Mouse (Mus musculus): Measurements from ENCODE around the gene Tubgcp6. TPM values are rescaled to one million over a fixed set of nuclear protein-coding genes. Genes with fewer than 3 reads are reported as not detected.

Gene Tubgcp6
- polyA plus RNA-seq (2015; fragmentation: Illumina TruSeq; extraction: RNeasy Lipid Tissue Mini Kit (QIAGEN cat#74804); ENCODE audit: insufficient read depth, low read depth, low replicate concordance), result 4.2 TPM

GRCm38 (mm10) chr15:89122649-89123366 is at the start of gene Tubgcp6:
Gene Tubgcp6, minus strand, starts transcription at chr15:89123112.

DNA sequence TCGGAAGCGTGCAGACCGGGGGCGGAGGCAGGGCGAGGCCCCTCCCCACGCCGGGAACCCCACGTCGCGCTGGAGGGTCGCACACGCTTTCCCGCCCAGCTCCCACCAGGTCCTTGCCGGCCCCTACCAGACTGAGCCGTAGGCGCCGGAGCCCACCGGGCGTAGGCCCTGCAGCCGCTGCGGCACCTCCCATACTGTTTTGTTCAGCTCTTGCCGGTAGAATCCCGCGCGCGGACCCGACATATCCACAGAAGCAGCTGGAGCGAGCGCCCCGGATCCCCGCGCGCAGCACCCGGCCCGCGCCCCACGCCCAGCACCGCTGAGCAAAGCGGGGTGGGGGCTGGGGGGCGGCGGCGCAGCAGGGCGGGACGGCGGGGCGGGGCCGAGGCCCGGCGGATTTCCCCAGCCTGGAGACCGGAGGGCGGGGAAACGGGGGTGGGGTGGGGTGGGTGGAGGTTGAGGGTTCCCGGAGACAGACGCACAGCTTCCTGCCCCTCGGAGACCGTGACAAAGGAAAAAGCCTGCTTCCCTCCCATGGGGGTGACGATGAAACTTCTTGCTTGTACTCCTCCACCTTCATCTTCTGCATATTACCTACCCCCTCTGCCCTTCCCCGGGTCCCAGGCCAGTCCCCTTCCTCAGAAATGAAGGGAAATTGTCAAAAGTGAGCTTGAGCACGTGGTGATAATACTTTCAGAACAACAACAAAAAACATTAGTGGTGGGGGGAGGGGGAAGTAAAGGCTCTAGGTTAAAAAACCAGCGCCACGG is 26.5 kb upstream of the Tubgcp6 start, which contains the start of gene Mapk11:
Gene Mapk11 (minus strand): TSS at position 358 of the 770 bp plus-strand sequence.

DNA sequence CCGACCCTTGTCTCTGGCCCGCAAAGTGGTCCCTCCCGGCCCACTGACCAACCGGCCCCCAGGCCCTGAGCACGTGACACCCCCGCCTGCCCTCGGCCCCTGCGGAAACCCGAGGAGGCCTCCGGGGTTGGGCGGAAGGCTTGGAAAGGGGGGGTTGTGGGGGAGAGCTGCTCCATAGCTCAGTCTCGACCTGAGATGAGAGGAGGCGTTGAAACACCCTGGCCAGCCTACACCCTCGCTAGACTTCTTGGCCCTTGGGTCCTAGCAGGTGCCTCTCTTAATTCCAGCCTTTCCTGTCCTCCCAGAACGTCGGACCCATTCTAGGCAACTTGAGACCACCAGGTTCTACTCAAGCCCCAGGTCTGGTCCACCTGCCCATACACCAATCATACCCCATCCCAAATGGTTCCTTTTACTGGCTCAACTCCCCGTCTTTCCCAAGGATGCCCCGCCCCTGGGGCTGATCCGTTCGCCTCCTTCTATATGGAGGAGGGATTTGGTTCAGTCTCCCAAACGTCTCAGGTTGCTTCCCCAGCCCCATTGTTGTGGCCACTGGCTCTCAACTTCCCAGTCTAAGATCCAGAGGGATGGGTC is 17.8 kb upstream of the Tubgcp6 start, which contains the start of gene Mapk12:
Gene Mapk12 (minus strand): TSS at position 45 of the 594 bp plus-strand sequence.

DNA sequence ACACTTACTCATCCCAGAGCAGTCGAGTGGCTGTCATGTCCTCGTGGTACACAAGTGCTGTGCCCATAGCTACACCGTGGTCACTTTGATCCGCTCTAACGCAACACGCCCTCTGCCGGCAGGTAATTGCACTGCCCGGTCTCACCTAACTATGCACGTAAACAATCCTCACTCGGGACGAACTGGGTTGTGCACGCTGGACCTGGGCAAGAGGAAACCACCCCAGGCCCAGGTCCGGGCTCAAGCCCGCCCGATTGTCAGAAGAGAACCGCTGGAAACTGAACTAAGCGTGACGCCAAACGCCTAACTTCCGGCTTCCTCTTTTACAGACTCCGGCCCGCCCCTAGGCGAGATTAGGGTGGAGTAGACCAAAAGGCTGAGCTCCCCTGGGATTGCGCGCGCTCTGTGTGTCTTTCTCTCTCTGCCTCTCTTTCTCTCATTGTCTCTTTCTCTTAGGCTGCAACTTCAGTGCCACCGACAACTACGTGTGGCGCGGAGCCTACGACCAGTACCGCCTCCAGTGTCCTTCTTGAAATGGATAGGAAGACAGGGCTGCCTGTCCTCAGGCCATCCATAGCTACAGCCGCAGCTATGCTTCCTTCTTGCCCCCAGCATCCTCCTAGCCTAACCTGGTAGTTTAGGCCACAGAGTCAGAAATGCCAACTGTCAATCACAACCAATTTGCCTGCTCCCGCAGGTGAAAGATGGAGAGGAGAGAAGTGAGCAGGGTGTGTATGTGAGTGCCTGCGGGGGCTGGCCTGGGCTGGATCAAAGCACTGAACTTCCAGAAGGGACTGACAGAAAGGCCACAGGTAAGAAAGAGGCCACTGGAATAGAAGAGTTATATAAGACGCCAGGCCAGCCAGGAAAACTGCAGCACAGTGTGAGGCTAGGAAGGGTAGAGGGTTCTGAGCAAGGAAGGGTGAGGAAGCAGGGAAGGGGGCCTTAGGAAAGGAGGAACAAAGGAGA is 5.8 kb upstream of the Tubgcp6 start, which contains the start of gene Hdac10:
Gene Hdac10 (minus strand): TSS at position 319 of the 969 bp plus-strand sequence.

GRCm38 (mm10) chr15:89088607-89089247 is 34.2 kb downstream of the Tubgcp6 start, which contains the start of gene Selenoo:
Gene Selenoo, plus strand, starts transcription at chr15:89089084.

DNA sequence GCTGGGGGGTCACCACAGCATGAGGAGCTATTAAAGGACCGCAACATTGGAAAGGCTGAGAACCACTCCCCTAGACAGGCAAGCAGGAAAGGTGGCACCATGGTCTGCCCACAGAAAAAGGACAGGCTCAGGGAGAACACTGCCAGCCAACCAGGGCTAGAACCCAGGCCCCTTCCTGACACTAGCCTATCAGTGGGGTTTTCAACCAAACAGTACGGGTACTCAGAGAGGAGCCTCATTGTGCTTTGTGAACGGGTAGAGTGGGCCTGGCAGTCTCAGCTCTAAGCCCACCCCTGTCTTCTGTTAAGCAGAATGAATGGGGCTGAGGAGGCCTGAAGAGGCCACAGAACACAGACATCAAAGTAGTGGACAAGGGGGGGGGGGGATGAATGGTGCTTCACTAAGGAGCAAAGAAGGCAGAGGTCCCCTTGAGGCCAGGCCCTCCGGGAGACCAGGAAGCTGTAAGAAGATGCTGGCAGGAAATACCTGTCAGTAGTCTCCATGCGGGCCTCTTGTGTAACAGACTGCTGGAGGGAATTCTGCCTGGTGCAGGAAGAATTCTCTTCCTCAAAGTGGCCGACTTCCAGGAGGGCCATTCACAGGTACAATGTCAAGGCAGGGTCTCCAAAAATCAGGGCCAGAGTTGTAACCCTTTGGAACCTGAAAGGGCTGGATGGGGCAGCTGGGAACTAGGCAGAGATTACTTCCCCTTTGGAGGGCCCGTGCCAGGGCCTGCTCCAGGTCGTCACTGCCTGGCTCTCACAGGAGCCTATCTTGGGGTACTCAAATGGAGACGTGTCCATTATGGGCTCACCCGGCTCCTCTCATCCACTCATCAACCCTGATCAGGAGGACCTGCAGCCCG is 48.1 kb downstream of the Tubgcp6 start, which contains the start of gene Trabd:
Gene Trabd (plus strand): TSS at position 512 of the 865 bp plus-strand sequence.

DNA sequence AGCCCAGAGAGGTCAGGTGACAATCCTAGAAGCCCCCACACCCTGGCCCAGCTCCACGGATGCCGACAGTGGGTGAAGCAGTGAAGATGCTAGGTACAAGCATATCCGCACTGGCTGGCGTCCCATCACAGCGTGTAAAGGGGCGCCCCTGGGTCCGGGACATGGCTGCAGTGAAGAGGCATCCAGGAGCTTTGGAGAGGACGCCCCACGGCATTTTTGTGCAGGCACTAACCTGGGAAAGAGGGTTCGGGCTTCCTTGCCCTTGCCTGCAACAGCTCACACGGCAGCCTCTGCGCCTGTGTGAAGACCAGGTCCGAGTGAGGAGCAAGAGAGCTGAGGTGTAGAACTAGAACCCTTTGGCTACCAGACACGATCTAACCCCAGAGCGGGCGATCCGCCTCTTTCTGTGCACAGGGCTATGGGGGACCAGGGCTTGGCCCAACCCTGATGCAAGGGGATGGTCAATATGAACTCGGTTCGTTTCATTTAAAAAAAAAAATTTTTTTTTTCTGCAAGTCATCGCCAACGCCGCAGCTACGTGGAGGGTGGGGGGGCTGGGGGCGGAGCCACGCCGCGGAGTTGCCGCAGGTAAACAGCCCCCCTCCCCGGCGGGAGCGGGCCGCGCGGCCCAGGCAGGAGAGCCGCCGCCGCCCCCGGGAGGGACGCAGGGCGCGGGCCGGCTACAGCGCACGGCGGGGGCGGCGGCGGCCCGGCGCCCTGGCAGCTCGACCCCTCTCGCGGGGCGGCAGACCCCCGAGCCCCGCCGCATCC is 63.6 kb downstream of the Tubgcp6 start, which contains the start of gene Panx2:
Gene Panx2 (plus strand): TSS at position 574 of the 771 bp plus-strand sequence.

Other genes starting within 250 kb of the Tubgcp6 start
- not detected for gene Ttll8, start 168.7 kb downstream of the Tubgcp6 start, polyA plus RNA-seq (2015; fragmentation: Illumina TruSeq; extraction: RNeasy Lipid Tissue Mini Kit (QIAGEN cat#74804); ENCODE audit: insufficient read depth, low read depth, low replicate concordance)
- not detected for gene Mlc1, start 144.1 kb downstream of the Tubgcp6 start, polyA plus RNA-seq (2015; fragmentation: Illumina TruSeq; extraction: RNeasy Lipid Tissue Mini Kit (QIAGEN cat#74804); ENCODE audit: insufficient read depth, low read depth, low replicate concordance)
- gene Mov10l1, start 140.2 kb downstream of the Tubgcp6 start, polyA plus RNA-seq (2015; fragmentation: Illumina TruSeq; extraction: RNeasy Lipid Tissue Mini Kit (QIAGEN cat#74804); ENCODE audit: insufficient read depth, low read depth, low replicate concordance), result not detected
- gene Panx2, start 63.4 kb downstream of the Tubgcp6 start, polyA plus RNA-seq (2015; fragmentation: Illumina TruSeq; extraction: RNeasy Lipid Tissue Mini Kit (QIAGEN cat#74804); ENCODE audit: insufficient read depth, low read depth, low replicate concordance), result 0.24 TPM
- gene Trabd, start 48.0 kb downstream of the Tubgcp6 start, polyA plus RNA-seq (2015; fragmentation: Illumina TruSeq; extraction: RNeasy Lipid Tissue Mini Kit (QIAGEN cat#74804); ENCODE audit: insufficient read depth, low read depth, low replicate concordance), result 72.7 TPM
- gene Selenoo, start 34.0 kb downstream of the Tubgcp6 start, polyA plus RNA-seq (2015; fragmentation: Illumina TruSeq; extraction: RNeasy Lipid Tissue Mini Kit (QIAGEN cat#74804); ENCODE audit: insufficient read depth, low read depth, low replicate concordance), result 10.0 TPM
- gene Hdac10, start 5.6 kb upstream of the Tubgcp6 start, polyA plus RNA-seq (2015; fragmentation: Illumina TruSeq; extraction: RNeasy Lipid Tissue Mini Kit (QIAGEN cat#74804); ENCODE audit: insufficient read depth, low read depth, low replicate concordance), result 20.9 TPM
- gene Mapk12, start 17.6 kb upstream of the Tubgcp6 start, polyA plus RNA-seq (2015; fragmentation: Illumina TruSeq; extraction: RNeasy Lipid Tissue Mini Kit (QIAGEN cat#74804); ENCODE audit: insufficient read depth, low read depth, low replicate concordance), result 13.8 TPM
- 2.7 TPM for gene Mapk11, start 26.5 kb upstream of the Tubgcp6 start, polyA plus RNA-seq (2015; fragmentation: Illumina TruSeq; extraction: RNeasy Lipid Tissue Mini Kit (QIAGEN cat#74804); ENCODE audit: insufficient read depth, low read depth, low replicate concordance)
- 43.0 TPM for gene Plxnb2, start 57.7 kb upstream of the Tubgcp6 start, polyA plus RNA-seq (2015; fragmentation: Illumina TruSeq; extraction: RNeasy Lipid Tissue Mini Kit (QIAGEN cat#74804); ENCODE audit: insufficient read depth, low read depth, low replicate concordance)
- gene Dennd6b, start 73.4 kb upstream of the Tubgcp6 start, polyA plus RNA-seq (2015; fragmentation: Illumina TruSeq; extraction: RNeasy Lipid Tissue Mini Kit (QIAGEN cat#74804); ENCODE audit: insufficient read depth, low read depth, low replicate concordance), result 6.1 TPM
- 9.9 TPM for gene Ppp6r2, start 88.4 kb upstream of the Tubgcp6 start, polyA plus RNA-seq (2015; fragmentation: Illumina TruSeq; extraction: RNeasy Lipid Tissue Mini Kit (QIAGEN cat#74804); ENCODE audit: insufficient read depth, low read depth, low replicate concordance)
- gene Sbf1, start 192.2 kb upstream of the Tubgcp6 start, polyA plus RNA-seq (2015; fragmentation: Illumina TruSeq; extraction: RNeasy Lipid Tissue Mini Kit (QIAGEN cat#74804); ENCODE audit: insufficient read depth, low read depth, low replicate concordance), result 60.0 TPM
- gene Adm2, start 199.6 kb upstream of the Tubgcp6 start, polyA plus RNA-seq (2015; fragmentation: Illumina TruSeq; extraction: RNeasy Lipid Tissue Mini Kit (QIAGEN cat#74804); ENCODE audit: insufficient read depth, low read depth, low replicate concordance), result 5.9 TPM
- 1.4 TPM for gene Miox, start 211.3 kb upstream of the Tubgcp6 start, polyA plus RNA-seq (2015; fragmentation: Illumina TruSeq; extraction: RNeasy Lipid Tissue Mini Kit (QIAGEN cat#74804); ENCODE audit: insufficient read depth, low read depth, low replicate concordance)
- gene Lmf2, start 232.5 kb upstream of the Tubgcp6 start, polyA plus RNA-seq (2015; fragmentation: Illumina TruSeq; extraction: RNeasy Lipid Tissue Mini Kit (QIAGEN cat#74804); ENCODE audit: insufficient read depth, low read depth, low replicate concordance), result 18.2 TPM
- gene Ncaph2, start 232.6 kb upstream of the Tubgcp6 start, polyA plus RNA-seq (2015; fragmentation: Illumina TruSeq; extraction: RNeasy Lipid Tissue Mini Kit (QIAGEN cat#74804); ENCODE audit: insufficient read depth, low read depth, low replicate concordance), result 17.1 TPM

Data from pancreas, adult 10 weeks (tissue).